Mouse (Mus musculus) frontal cortex, postnatal 25 days (tissue): Measurements from ENCODE around the gene Wwox.

Experiments used
- DNase-seq, 2 experiments: peaks; one replicate each; pipeline ENCODE4 v3.0.0; 2022; ENCODE audit warnings: low spot score in 2 of 2

The Wwox gene

DNA sequence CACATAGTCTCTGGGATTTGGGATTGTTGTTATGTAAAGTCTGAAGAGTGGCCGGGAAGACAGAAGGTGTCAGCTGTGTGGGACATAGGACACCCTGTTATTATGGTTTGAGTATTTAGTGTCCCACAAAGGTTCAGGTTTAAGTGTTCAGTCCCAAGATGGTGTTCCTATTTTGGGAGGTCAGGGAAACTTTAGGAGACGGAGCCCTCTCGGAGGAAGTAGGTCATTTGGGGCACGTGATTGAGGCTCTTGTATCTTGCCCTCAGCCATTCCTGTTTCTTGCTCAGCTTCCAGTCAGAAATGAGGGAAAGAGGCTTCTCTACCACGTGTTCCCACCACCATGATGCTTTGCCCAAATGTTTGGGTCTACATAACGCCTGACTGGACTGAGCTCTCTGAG, 524.8 kb downstream of the Wwox start:
- no peak for DNase-seq

DNA sequence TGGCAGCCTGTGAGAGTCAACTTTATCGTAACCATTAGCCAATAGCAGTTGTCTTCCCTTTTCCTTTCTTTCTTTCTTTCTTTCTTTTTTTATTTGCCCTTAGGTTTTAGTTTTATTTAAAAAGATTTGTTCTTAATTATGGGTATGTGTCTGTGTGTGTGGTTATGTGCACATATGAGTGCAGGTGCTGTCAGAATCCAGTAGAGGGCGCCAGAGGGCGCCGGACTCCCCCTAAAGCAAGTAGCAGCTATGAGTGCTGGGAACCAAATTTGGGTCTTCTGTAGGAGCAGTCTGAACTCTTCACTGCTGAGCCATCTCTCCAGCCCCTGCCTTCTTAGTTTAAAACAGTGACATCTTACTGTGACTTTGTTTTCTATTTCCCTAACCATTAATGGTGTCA, 529.4 kb downstream of the Wwox start:
- no peak for DNase-seq

DNA sequence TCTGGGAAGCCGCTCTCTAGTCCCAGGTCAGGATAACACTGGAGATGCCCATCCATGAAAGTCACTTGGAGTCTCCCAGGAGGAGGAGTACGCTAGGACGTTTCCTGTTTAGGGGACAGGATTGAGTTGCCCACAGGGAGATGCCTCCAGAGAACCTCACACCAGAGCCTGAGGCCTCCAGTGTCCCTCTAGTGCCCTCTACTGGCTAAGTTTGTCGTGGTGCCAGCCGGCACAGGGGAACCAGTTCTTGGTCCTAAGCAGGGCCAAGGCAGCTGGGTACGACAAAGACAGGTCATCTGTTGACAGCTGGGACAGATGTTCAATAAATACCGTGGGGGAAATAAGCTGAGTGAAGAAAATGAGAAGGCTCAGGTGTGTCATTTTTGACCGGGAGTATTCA, 531.9 kb downstream of the Wwox start:
- peak; percentile 54 to 69 for DNase-seq

DNA sequence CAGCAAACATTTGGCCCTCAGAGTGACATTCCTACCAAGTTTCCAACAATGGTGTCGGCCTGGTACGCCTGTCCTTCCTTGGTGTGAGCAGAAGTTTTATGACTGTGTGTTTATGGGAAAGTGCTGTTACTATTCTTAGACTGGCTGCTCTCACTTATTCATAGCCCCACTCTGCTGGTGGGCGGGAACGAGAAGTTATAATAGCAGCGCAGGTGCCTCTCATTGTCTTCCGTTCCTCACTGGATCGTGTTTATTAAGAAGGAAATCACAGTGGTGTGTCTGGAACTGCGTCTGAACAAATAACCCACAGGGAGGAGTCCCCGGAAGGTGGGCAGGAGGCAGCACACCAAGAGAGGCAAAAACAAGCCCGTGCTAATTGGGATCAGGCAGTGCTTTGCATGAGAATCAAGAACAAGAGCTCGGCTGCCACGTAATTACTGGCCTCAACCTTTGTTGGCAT, 533.6 kb downstream of the Wwox start:
- DNase-seq = no peak

DNA sequence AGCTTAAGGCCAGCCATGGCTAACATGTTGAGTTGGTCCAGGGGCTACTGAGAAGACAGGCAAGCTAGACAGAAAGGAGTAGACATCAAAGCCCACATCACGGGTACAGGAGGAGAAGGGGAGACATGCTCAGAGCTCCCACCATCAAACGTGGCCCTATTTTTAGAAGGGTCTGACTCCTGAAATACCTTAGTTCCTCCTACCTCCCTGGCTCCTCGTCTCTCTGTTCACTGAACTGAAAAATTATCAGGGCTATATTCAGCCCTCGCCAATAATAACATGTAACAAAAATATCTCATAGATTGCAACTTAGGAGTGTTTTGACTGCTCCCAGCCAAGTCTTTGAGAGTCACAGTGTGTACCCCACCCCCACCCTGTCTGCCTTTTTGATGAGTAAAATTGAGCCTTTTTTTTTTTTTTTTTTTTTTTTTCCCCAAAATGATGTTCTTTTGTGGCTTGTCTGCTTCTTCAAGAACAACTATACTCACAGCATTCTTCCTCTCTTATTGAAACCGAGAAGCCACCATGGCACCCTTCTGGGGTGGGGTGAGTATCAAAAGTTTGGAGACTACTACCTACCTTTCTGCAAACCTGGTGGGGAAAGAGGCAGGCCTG, 535.0 kb downstream of the Wwox start:
- no peak for DNase-seq

GRCm38 (mm10) chr8:114977746-114978145, 538.3 kb downstream of the Wwox start:
- no peak for DNase-seq

DNA sequence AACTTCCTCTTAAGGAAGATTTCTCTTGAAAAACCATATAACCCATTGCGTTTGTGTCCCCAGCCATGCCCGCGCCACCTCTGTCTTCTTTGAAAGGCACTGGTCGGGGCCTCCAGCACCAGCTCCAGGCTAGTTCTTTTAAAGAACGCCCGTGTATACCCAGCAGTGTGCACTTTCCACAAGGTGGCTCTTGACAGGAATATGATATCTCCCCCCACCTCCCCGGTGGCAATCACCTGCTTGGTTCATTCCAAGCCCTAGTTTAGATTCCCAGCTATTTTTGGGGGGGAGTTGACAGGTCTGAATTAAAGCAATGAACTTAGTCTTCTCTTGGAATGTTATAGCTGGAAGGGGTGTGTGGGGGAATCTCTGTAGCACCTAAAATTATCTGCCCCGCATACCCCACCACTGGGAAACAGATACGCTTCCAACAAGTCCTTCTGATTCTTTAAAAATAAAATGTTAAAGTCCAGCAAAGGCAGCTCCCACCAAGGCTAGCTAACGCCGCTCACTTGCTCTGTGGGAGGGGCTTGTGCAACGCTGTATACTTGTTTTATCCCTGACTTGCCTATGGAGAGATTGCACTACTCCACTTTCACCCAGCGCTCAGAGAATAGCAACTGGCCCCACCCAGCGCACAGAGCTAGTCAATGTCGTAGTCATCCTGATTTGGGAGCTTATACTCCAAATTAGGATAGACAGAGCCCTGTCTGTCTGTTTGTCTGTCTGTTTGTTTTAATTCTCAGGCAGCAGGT, 538.9 kb downstream of the Wwox start:
- no peak for DNase-seq

DNA sequence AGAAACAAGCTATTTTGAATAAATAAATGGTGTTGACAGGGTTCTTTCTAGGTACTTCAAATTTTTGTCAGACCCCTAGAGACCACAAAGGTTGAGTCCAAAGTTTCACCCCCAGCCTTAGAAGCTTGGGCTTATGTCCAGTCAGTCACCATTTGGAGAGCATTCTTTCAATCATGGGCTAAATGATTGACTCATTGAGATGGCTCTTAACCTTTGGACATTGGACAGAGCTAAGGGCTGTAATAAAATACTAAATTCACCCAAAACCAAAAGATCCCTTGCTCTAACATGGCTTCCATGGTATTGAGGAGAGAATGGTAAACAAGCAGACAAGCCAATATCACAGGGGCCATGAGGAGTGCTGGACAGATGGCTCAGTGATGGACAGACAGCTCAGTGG, 540.2 kb downstream of the Wwox start:
- DNase-seq = no peak

DNA sequence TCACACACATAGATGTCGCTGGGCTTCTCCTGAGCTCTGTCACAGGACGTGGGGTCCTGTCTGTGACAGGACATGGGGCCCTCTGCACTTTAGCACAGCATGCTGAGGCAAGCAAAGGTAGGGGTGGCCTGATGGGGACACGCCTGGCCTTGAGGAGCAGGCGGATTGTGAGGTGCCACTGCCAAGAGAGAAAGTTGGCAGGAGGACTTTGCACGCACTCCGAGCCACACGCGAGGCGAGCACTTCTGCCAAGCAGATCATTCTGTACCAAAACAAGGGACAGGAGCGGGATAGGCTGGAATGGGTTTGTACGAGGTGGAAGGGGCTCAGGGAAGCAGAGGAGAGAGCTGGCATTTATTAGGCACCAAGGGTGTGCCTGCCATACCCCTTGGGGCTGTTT, 543.3 kb downstream of the Wwox start:
- DNase-seq = no peak

DNA sequence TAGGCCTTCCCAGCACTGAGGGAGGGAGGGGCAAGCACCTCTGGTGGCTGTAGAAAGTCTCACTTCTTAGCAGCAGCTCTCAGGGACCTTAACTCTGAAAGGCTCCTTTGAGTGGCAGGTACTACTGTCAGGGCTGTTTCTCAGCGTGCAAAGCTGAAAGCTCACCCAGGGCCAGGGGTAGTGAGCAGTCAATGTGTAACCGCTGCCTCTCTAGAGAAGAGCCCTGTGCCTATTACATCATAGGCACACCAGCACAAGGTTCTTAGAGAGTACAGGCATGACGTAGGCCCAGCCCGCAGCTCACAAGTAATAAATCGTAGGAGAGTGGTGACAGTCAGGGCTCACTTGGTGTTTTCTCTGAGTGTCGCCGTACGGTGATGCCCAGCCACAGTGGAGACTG, 545.0 kb downstream of the Wwox start:
- DNase-seq = no peak

DNA sequence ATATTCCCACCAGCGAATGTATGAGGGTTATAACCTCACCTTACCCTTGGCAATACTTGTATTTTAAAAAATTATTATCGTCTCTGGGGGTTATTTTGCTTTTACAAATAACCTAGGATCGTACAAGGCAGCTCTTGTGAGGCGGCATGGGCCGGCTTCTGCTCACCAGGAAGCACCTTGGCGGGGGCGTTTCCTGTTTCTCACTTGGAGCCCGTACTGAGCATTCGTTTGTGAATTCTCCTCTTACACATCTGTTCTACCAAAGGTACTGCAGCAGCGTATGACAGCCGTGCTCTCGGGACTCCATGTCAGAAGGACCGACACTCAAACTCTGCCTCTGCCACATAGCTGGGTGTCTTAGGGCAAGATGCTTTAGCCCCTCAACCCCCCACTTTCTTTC, 546.5 kb downstream of the Wwox start:
- no peak for DNase-seq

DNA sequence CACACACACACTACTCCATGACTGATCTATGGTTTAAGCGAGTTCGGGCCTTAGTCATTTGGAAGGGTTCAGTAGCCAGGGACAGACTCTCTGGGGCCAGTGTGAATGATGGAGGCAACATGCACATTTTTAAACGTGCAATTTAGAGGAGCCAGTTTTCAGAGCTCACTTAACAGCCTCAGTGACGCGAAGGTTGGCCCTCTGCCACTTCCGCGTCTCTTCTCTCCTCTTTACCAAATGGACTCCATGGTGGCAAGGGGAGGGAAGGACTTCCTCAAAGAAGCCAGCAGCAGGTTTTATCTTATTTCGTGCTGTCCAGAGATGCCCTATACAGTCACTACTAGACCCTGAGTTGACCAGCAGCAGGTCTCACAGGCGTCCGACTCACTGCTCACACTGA, 547.5 kb downstream of the Wwox start:
- DNase-seq = no peak

GRCm38 (mm10) chr8:114990865-114991613, 551.6 kb downstream of the Wwox start:
- DNase-seq = no peak

GRCm38 (mm10) chr8:115000736-115001135, 561.3 kb downstream of the Wwox start:
- no peak for DNase-seq

GRCm38 (mm10) chr8:115005021-115005420, 565.6 kb downstream of the Wwox start:
- no peak for DNase-seq

DNA sequence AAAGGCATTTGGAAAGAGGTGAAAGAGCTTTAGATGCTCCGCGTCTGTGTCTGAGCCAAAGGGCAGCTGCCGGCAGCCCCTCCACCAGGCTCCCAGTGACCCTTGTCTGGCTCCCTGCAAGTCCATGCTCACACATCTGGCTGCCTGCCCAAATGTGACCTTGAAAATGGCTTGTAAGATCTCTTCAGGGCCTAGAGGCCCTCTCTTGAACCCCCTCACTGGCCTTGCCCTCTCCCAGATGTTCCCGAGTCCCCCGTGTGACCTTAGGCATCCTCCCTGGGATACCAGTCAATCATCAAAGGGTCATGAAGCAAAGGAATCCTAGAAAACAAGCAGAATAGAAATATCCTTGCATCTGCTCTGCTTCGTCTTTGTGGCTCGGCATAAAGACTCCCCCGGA, 567.1 kb downstream of the Wwox start:
- no peak for DNase-seq

GRCm38 (mm10) chr8:115007280-115007679, 567.8 kb downstream of the Wwox start:
- no peak for DNase-seq

GRCm38 (mm10) chr8:115008624-115009620, 569.5 kb downstream of the Wwox start:
- no peak for DNase-seq

- DNase-seq = no peak
Observed at GRCm38 (mm10) chr8:115009897-115010768, 570.7 kb downstream of the Wwox start.

DNA sequence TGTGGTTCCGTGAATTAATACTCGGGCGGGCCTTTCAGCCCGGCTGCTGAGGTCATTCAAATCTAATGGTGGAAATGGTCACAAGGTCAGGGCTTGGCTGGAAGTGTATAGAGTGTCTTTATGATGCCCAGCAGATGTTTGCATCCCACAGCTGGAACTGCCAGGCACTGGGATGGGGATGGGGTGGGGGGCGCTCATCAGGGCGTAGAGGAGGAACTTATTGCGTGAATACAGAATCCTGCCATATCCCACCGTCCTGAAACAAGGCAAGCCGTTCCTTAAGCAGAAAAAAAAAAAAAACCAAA, 571.3 kb downstream of the Wwox start:
- no peak for DNase-seq

- DNase-seq = no peak
Observed at GRCm38 (mm10) chr8:115019661-115020060, 580.2 kb downstream of the Wwox start.
